Mouse (Mus musculus) kidney, adult 2 months (tissue): Measurements from ENCODE around the gene Klhdc7a. TPM values are rescaled to one million over a fixed set of nuclear protein-coding genes. Genes with fewer than 3 reads are reported as not detected.
A peak's percentile ranks its signal among the peaks of the same experiment; 100 is the strongest.

ENCODE experiments used
- DNase-seq: peaks from one replicate; pipeline ENCODE4 v3.0.0; 2021
- H3K27ac ChIP-seq: fragments of 200-500 bp; 2 replicates; pipeline ENCODE4 v1.5.1; 2012; ENCODE audit warnings: low read depth, low read length, control low read depth, inconsistent platforms; ENCODE audit not compliant: insufficient read depth
- H3K27me3 ChIP-seq: fragments of 200-500 bp; replicated peaks from 2 replicates; pipeline ENCODE4 v1.6.1; 2012; ENCODE audit warnings: mild to moderate bottlenecking, moderate library complexity, low read length, inconsistent platforms; ENCODE audit not compliant: control insufficient read depth, insufficient read depth
- H3K36me3 ChIP-seq: fragments of 200-500 bp; 2 replicates; pipeline ENCODE4 v1.6.1; 2012; ENCODE audit warnings: mild to moderate bottlenecking, moderate library complexity, low read length, inconsistent platforms; ENCODE audit not compliant: control insufficient read depth, insufficient read depth
- H3K4me1 ChIP-seq: fragments of 200-500 bp; 2 replicates; pipeline ENCODE4 v1.6.1; 2011; ENCODE audit warnings: low read length; ENCODE audit not compliant: control insufficient read depth, insufficient read depth
- H3K4me3 ChIP-seq: fragments of 200-500 bp; 2 replicates; pipeline ENCODE4 v1.5.1; 2011; ENCODE audit warnings: mild to moderate bottlenecking, low read depth, low read length, control low read depth; ENCODE audit not compliant: insufficient read depth
- CTCF ChIP-seq: fragments of 200-500 bp; conservative IDR thresholded peaks from 2 replicates; pipeline ENCODE4 v1.5.1; 2011; ENCODE audit warnings: low read depth, mild to moderate bottlenecking, control low read depth, low read length, moderate library complexity, mixed read lengths; ENCODE audit not compliant: insufficient read depth, insufficient read length
- POLR2A ChIP-seq: fragments of 200-500 bp; IDR thresholded peaks from one replicate; pipeline ENCODE4 v1.6.1; 2011; ENCODE audit warnings: low read depth, low read length, control low read depth
- WGBS: fragments of 180-500 bp; shearing (Covaris S2); methylation state at CpG from one replicate; pipeline ENCODE4 v1.1.7; 2018; 5-methylcytosine and 5-hydroxymethylcytosine counted together
- polyA plus RNA-seq: library from polyadenylated mRNA; depleted of rRNA; stranded (reverse); fragments of >200 nt; gene quantifications from 2 replicates; pipeline ENCODE4 v1.2.3, GENCODE M21; 2012

Gene Klhdc7a
- polyA plus RNA-seq, 1 experiment: 39.9 TPM

- peaks cover 20% of the 10 kb centered on the region for H3K4me1 ChIP-seq
- no peaks in the 10 kb centered on the region; the same call in 1 of the 2 replicates for H3K36me3 ChIP-seq
- WGBS: 78% methylated on average over 10 of the region's 10 CpGs
- TF ChIP-seq POLR2A (no peak), CTCF (no peak)
- no peak overlapping the region for H3K27ac ChIP-seq
- no peak overlapping the region for H3K4me3 ChIP-seq
- no peaks in the 10 kb centered on the region for H3K27me3 ChIP-seq
- no peak for DNase-seq
Measured at GRCm38 (mm10) chr4:139960724-139961315, 7.0 kb downstream of the Klhdc7a start.

GRCm38 (mm10) chr4:139960086-139960713, 7.6 kb downstream of the Klhdc7a start:
- peaks cover 20% of the 10 kb centered on the region for H3K4me1 ChIP-seq
- no peaks in the 10 kb centered on the region for H3K27me3 ChIP-seq
- 81% methylated on average over 12 of the region's 12 CpGs for WGBS
- peak; percentile 11 for DNase-seq
- no peak overlapping the region for H3K4me3 ChIP-seq
- H3K27ac ChIP-seq: no peak overlapping the region
- H3K36me3 ChIP-seq: no peaks in the 10 kb centered on the region; the same call in 1 of the 2 replicates
- TF ChIP-seq CTCF (no peak), POLR2A (no peak)

GRCm38 (mm10) chr4:139959188-139959587, 8.6 kb downstream of the Klhdc7a start:
- Histone ChIP-seq H3K4me3 (no peak overlapping the region), H3K27ac (no peak overlapping the region), H3K4me1 (peaks cover 19% of the 10 kb centered on the region), H3K36me3 (no peaks in the 10 kb centered on the region; the same call in 1 of the 2 replicates), H3K27me3 (no peaks in the 10 kb centered on the region)
- TF ChIP-seq POLR2A (no peak), CTCF (no peak)
- DNase-seq: no peak
- whole genome bisulfite sequencing: 91% methylated on average over 3 of the region's 3 CpGs

- no peak overlapping the region for H3K27ac ChIP-seq
- H3K4me3 ChIP-seq: no peak overlapping the region
- H3K36me3 ChIP-seq: no peaks in the 10 kb centered on the region
- H3K27me3 ChIP-seq: no peaks in the 10 kb centered on the region
- H3K4me1 ChIP-seq: no peaks in the 10 kb centered on the region; the same call in 1 of the 2 replicates
- DNase-seq: no peak
- WGBS: 54% methylated on average over 6 of the region's 7 CpGs
- TF ChIP-seq POLR2A (no peak), CTCF (no peak)
Measured at GRCm38 (mm10) chr4:139950876-139951485, 16.8 kb downstream of the Klhdc7a start.

- no peaks in the 10 kb centered on the region; the same call in 1 of the 2 replicates for H3K4me1 ChIP-seq
- 1% methylated on average over 20 of the region's 20 CpGs for WGBS
- no peak overlapping the region for H3K27ac ChIP-seq
- peak overlapping the region; percentile 28; the same call in 1 of the 2 replicates for H3K4me3 ChIP-seq
- no peaks in the 10 kb centered on the region for H3K36me3 ChIP-seq
- peak; percentile 56 for DNase-seq
- no peaks in the 10 kb centered on the region for H3K27me3 ChIP-seq
- no peak for TF ChIP-seq POLR2A
- TF ChIP-seq CTCF: no peak
Measured at GRCm38 (mm10) chr4:139950431-139950848, 17.4 kb downstream of the Klhdc7a start.

GRCm38 (mm10) chr4:139948591-139948990, 19.2 kb downstream of the Klhdc7a start:
- Histone ChIP-seq H3K4me1 (no peaks in the 10 kb centered on the region; the same call in 1 of the 2 replicates), H3K27me3 (no peaks in the 10 kb centered on the region), H3K27ac (no peak overlapping the region), H3K4me3 (no peak overlapping the region), H3K36me3 (no peaks in the 10 kb centered on the region)
- WGBS: 41% methylated on average over 7 of the region's 7 CpGs
- DNase-seq: no peak
- TF ChIP-seq CTCF: no peak
- TF ChIP-seq POLR2A: no peak

GRCm38 (mm10) chr4:139947341-139947740, 20.5 kb downstream of the Klhdc7a start:
- 95% methylated on average over 2 of the region's 2 CpGs for WGBS
- no peaks in the 10 kb centered on the region for H3K36me3 ChIP-seq
- H3K4me3 ChIP-seq: no peak overlapping the region
- no peaks in the 10 kb centered on the region for H3K27me3 ChIP-seq
- no peaks in the 10 kb centered on the region; the same call in 1 of the 2 replicates for H3K4me1 ChIP-seq
- no peak overlapping the region for H3K27ac ChIP-seq
- no peak for DNase-seq
- TF ChIP-seq CTCF (0 out of 2 replicates have a peak, but pooled peaks have one; percentile 18), POLR2A (no peak)
